Mouse (Mus musculus) left cerebral cortex, postnatal 4 days (tissue): Measurements from ENCODE around the gene Sigirr. TPM values are rescaled to one million over a fixed set of nuclear protein-coding genes. Genes with fewer than 3 reads are reported as not detected.

Experiments used
- DNase-seq: peaks from one replicate; pipeline ENCODE4 v3.0.0-alpha.2; 2022
- intact Hi-C: fragments of 180-260 bp; cut with DNase I; formaldehyde crosslinking; loops from one replicate; pipeline ENCODE4 v1.15.1; 2025
- total RNA-seq, 2 experiments: library from RNA; stranded (reverse); gene quantifications; 2 replicates each; pipeline ENCODE4 v1.2.3; 2021

The Sigirr gene
- total RNA-seq, 2 experiments from 2014 or later, result 2.8 to 2.9 TPM

DNA sequence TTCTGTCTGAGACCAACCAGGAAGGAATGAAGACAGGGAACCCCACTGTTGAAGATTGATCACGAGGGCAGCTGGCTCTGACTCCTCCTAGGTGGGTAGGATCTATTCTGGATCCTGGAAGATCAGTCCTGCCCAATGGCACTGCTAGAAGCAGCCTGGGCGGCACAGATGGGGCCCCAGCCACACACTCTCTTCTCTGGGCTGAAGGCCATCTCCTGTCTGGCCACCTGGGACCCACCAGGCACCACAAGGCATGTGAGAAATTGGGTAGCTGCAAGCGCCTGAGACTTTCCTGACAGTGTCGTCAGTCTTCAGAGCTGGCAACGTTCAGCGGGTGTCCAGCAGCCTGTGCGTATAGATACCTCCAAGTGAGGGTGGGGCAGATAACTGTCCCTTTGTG, 37.8 kb downstream of the Sigirr start:
- intact Hi-C loops, result loop anchor here (10.0 kb wide), 1 partner anchor 112 kb away; the partner anchor contains the start of gene Rnh1
- DNase-seq, result peak; percentile 73

DNA sequence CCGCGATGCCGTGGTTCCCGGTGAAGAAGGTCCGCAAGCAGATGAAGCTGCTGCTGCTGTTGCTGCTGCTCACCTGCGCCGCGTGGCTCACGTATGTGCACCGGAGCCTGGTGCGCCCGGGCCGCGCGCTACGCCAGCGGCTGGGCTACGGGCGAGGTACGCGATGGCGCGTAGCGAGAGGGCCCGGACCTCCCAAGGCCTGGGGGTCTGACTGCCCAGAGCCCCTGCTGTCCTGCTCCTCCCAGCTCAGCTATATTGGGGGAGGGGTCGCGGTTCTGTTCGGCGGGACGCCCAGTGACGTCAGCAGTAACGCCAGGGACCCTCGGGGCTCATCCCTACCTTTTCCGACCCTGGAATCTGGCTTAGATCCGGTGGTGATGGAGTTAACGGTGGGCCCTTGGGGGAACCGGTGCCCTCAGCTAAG, 39.1 kb downstream of the Sigirr start:
- intact Hi-C loops, result loop anchor here (10.0 kb wide), 1 partner anchor 114 kb away; the partner anchor contains the start of gene Rnh1
- DNase-seq, result peak; percentile 47

DNA sequence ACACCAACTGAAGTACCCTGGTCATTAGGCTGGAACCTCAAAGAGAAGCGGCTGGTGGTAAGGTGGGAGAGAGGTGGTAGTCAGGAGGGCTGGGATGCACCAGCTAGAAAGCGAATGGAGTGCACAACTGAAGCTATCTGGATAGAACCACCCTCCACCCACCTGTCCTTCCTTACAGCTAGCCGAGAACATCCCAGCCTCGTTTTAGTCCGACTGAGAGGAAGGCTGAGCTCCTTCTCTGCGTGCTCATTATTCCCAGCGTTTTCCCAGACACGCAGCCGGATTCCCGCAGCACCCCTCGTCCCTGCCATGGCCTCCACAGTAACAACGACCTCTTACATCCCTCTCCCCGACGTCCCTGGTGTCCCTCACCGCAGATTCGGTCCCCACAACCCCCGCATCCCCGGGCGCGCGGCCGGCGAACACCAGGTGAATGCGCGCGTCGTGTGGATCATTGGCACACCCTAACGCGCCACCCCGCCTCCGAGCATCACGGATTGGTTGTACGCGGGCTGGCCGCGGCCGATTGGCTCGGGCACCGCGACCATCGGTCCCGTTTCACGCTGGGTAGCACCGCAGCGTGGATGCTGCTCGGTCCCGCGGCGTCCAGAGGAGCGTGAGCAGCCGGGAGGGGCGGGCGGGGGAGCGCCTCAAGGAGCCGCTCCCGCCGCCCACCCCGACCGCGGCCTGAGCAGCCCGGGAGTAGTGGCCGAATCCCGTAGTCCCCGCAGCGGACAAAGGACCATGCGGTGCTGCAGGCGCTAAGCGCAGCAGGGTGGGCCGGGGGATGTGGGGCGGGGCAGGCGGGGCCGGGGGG, 39.7 kb downstream of the Sigirr start, which contains the start of gene B4galnt4:
Gene B4galnt4, plus strand, starts transcription at position 679 of the 817 bp plus-strand sequence.
- DNase-seq, result peak; percentile 92
- intact Hi-C loops, result loop anchor here (10.0 kb wide), 1 partner anchor 114 kb away; the partner anchor contains the start of gene Rnh1

DNA sequence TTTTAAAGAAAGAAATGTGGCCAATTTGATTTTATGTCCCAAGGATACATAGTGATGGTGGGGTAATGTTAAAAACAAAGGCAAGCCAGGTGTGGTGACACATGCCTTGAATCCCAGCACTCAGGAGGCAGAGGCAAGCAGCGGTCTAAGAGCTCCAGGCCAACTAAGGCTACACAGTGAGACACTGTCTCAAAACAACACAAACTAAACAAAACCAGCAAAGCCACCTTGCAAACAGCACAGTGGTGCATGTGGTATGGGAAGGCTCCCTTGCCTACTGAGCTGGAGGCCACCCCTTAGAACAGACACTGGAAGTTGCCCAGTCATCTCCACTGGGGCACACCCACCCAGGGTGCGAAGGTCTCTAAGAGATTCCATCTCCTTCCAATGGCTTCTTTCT, 40.4 kb downstream of the Sigirr start:
- intact Hi-C loops, result loop anchor here (10.0 kb wide), 1 partner anchor 115 kb away; the partner anchor contains the start of gene Rnh1
- no peak for DNase-seq

DNA sequence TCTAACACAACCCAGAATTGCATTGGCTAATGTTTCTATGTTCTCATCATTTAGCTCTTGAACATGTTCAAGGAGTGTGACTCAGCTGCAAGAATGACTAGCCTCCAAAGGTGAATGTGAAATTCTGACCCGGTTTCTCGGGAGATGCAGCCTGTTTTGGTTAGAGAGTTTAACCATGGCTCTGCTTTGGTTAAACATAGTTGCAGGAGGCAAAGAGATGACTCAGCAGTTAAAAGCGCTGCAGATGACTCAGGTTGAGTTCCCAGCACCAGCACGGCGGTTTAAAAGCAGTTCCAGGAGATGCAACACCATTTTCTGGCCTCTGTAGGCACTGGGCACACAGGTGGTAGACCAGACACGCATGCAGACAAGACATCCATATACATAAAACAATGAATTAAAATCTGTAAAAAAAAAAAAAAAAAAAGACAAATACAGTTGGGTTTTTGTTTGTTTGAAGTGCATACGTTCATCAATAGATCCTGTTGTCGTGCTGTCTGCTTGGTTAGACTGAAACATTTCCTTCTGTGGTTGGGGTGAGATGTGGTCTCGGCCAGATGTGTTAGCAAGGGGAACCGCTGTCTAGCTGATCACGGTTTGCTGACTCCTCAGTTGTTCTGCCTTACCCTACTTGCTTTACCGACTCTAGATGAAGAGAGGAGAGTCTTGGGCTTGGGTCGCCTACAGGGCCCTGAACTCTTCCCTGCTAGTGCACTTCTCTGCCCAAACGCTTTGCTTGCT, 41.6 kb downstream of the Sigirr start:
- intact Hi-C loops, result no loop called here

DNA sequence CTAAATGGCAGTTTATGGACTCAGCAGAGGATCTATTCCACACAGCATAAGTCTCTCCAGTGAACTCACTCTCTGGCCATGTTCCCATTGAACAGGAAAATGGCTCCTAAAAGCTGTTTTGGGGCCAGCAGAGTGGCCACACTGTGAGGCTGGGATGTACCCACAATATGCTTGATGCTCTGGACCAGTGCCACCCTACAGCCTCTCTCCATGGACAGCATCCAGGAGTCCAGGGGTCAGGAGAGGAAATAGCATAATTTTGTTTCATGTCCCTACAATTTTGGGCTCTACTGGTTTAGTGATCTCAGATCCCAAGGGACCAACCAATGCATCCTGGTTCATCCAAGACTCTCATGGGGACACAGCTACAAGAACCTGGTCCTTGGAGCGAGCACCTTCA, 42.8 kb downstream of the Sigirr start:
- intact Hi-C loops, result no loop called here

More for the DNA sequence above, 41.6 kb downstream of the Sigirr start:
- no peak for DNase-seq

DNA sequence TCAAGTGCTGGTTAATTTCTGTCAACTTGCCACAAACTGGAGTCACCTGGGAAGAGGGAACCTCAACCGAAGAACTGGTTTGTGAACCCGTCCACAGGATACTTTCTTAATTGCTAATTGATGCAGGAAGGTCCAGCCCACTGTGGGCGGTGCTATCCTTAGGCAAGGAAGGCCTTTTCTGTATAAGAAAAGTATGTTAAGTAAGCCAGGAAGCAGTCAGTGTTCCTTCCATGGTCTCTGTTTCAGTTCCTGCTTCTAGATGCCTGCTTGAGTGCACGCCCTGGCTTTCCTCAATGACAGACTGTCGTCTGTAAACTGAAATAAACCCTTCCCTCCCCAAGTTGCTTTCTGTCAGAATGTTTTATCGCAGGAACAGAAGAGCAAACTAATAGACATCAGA, 43.4 kb downstream of the Sigirr start:
- intact Hi-C loops, result no loop called here
- no peak for DNase-seq

More for the DNA sequence above, 42.8 kb downstream of the Sigirr start:
- no peak for DNase-seq

DNA sequence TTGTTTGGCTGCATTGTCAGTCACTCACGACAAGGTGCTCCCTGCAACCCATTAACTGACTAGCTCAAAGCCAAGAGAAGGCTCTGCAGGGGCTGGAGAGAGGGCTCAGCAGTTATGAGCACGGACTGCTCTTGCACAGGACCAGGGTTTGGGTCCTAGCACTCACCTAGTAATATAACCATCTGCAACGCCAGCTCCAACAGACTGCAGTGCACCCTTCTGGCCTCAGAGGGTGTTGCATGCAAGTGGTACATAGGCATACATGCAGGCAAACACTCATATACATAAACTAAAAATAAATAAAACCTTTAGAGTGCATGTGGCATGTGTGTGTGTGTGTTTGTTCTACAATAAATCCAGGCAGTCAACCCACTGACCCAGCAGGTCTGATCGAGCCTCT, 44.6 kb downstream of the Sigirr start:
- DNase-seq, result no peak
- intact Hi-C loops, result no loop called here

DNA sequence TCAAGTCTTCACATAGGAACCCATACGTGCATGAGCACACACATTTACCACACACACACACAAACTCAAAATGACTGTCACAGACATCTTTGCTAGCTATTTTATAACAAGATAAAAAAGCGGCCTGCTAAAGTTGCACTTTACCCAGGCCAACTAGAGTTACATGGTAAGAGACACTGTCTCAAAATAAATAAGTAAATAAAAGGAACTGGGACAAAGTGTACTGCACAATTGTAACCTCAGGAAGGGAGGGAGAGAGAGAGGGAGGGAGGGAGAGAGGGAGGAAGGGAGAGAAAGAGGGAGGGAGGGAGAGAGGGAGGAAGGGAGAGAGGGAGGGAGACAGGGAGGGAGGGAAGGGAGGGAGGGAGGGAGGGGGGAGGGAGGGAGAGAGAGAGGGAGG, 48.0 kb downstream of the Sigirr start:
- intact Hi-C loops, result no loop called here
- no peak for DNase-seq

DNA sequence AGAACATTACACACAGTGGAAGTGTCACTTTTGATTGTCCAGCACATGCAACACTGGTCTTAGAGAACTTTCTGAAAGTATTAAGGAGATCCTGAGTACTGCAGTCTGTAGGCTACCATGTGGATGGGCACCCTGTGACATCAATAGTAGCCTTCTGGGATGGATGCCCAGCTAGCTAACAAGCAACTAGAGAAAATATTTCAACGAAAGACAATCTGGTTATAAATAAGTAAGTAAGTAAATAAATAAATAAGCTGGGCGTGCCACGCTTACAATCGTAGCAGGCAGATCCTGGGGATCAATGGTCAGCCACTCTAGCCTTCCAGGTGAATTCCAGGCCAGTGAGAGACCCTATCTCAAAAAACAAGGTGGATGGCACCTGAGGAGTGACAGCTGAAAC, 48.4 kb downstream of the Sigirr start:
- intact Hi-C loops, result no loop called here
- no peak for DNase-seq

DNA sequence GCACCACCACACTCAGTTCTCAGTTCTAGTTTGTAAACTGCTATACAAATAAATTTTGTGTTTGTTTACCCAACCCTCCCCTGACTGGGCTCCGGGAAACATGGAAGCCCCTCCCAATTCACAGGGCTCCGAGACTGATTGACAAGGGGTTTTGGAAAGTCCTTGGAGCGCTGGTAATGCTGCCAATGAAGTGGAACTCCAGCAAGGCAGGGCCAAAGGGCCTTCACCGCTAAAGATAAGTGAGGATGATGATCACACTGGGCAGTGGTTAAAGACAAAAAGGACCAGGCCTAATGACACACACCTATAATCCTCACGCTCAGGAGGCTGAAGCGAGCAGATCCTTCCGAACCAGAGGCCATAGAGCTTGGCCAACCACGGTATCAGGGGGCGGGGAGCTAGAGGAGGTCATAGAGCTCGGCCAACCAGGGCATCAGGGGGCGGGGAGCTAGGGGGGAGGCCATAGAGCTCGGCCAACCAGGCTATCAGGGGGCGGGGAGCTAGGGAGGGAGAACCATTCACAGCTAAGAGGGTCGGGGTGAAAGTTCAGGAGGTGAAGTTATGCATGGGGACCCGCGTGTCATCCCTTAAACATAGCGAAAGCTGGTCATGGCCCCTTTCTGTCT, 49.2 kb downstream of the Sigirr start:
- intact Hi-C loops, result no loop called here
- no peak for DNase-seq

DNA sequence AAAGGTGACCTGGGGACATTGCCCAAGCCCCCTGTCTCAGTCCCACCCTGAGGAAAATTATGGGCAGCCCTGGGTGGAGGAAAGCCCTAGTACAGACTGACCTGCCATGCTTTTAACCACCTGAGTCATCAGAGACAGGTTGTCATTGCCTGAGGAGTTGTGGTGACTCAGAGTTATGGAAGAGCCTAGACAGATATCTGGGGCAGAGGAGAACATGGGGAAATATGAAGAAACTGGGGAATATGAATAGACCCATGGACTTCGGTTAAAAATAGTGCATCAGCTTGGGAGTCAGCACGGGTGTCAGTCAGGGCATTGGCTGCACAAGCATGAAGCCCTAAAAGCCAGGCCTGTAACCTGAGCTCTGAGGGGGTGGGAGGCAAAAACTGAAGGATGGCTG, 51.0 kb downstream of the Sigirr start:
- intact Hi-C loops, result loop anchor here (2.0 kb wide), 2 partner anchors 141 to 203 kb away; partner anchors contain the start of gene Odf3
- DNase-seq, result no peak

DNA sequence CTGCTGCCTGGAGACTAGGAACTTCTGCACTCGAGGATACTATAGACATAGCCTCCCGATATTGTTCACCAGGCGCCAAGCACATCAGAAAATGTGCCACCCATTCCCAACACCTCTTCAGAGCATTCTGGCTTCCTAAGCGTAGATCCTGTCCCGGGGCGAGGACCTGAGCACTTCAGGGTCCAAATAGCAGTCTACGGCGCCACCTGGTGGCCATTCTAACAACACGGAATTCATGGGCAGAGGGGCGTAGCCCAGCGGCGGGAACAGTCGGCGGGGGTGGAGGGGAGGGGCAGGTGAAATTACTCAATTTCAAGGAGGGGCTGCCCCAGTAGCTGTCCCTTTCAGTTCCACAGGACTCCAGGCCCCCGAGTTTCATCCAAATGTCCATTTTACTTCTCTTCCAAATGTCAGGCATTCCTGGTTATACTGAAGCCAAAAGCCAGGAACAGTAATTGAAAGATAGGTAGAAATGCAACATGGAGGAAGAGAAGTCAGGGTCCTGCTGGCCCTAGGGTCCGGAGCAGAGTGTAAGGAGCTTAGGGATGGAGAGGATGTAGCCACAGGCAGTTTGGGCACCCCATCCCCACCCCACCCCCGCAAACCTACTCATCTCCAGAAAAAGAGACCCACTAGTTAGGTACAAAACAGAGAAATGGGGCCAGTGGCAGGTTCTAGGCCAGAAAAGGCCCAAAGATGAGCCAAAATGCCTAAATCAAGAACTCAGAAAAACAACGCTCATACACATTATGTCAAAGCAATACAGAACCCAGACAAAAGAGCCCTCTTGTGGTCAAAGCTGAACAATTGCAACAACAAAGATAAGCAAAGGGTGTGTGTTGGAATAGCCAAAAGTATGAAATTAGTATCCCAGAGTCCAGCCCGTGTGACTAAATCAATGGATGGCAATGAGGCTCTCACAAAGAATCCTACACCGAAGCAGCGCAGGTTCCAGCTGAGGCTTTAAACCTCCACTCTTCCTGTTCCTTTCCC, 51.9 kb downstream of the Sigirr start:
- intact Hi-C loops, result loop anchor here (2.0 kb wide), 2 partner anchors 140 to 202 kb away; partner anchors contain the start of gene Odf3
- peak; percentile 94 for DNase-seq

DNA sequence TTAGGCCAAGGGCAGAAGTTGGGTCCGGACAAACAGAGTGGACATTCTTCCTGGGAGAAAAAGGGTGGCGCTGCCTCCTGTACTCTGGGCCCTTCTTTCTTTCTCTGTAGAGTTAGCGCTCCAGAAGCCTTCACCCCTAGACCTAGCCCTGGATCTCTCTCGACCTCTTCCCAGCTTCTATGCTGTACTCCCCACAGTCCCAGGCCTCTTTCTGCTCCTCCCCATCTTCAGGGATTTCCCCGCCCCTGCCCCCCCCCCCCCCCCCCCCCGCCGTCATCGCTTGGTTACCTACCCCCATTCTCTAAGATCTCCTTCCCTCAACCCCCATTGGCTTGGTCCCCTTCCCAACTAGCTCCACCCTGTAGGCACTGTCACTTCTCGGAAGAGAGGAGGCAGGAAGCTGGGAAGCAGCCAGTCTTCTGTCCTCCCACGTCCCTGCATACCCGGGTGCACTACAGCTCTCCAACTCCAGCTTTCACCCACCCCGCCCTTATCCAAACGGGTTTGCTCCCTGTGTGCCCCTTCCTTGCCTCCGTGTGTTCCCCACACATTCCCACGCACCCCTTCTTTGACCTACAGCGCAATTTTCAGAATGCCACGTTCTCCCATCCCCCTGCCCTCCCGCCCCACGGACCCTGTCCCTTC, 52.7 kb downstream of the Sigirr start:
- intact Hi-C loops, result loop anchor here (2.0 kb wide), 2 partner anchors 139 to 201 kb away; partner anchors contain the start of gene Odf3
- peak; percentile 66 for DNase-seq

DNA sequence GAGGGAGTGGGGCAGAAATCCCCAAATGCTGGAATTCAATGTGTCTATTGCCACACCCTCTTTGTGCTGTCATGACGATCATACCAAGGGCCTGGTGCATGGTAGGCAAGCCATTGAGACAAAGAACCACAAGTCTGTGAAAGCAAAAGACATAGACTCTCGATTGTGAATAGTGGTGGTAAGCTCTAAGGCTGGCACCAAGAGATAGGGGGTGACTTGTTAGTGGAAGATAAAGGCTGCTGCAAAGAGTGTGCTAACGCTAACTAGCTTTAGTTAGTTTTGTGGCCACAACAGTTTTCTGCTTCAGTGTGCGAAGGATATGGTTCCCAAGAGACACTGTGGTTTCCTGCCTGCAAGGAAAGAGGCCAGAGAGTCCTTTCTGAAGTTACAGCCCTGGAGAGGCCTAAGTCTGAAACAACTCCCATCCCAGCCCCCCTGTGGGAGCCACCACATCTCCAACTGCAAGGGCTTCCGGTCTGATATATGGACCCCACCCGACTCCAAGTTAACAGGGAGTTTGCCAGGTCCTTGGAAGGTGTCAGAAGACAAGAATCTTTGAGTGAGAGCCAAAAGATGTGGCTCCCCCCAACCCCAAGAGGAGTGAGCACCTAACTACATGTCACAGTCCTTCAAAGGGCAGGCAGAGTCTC, 53.3 kb downstream of the Sigirr start:
- intact Hi-C loops, result no loop called here
- DNase-seq, result no peak

DNA sequence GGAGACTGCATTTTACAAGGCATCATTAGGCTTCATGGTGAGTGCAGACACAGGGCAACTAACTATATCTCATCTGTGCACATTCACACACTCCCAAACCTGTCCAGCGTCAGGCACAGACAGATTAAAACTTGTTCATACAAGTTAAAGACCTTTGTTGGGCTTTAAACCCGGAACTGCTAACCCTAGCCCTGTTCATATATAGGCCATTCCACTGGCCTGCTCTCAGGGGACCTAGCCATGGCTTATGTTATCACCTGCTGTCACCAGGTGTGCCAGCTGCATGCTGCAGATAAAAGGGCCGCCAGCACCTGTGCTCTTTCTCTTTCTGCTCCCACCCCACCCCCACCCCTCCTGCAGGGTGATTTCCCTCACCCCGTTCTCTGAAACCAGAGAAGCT, 57.8 kb downstream of the Sigirr start:
- DNase-seq, result no peak
- intact Hi-C loops, result loop anchor here (5.0 kb wide), 1 partner anchor 75 kb away; the partner anchor contains the start of gene Ifitm1

DNA sequence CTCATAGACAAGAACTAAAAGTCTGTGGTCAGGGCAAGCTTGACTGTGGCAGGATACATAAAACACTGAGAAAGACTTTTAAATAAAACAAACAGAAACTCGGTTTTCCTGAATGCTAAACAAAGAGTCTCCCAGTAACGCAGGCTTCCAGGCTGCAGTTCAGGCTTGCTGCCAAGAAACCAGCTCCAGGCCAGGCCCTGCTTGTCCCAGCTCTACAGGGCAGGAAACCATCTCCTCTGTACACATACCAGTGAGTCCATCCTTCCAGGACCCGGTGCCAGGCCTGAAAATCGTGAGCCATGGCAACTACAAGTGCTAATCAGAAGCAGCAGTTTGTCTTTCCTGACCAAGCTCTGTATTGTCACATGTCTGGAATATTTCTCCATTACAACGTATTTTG, 58.7 kb downstream of the Sigirr start:
- peak; percentile 80 for DNase-seq
- intact Hi-C loops, result loop anchor here (5.0 kb wide), 1 partner anchor 74 kb away; the partner anchor contains the start of gene Ifitm1
